ENCODE assay signal across 12 mouse cellular contexts in the genomic region with DNA sequence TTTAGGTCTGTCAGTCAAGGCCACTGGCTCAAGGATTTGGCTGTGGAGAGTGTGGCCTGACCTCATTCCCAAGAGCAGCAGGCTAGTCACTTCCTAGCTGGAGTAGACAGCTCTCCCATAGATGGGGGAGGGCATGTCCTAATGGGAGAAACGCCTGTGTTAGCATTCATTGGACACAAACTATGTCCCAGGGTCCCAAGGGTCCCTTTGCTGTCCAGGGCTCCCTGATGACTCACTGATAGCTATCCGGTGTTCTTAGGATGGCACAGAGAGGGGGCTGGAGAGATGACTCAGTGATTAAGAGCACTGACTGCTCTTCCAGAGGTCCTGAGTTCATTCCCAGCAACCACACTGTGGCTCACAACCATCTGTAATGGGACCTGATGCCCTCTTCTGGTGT. TPM values are rescaled to one million over a fixed set of nuclear protein-coding genes. Genes with fewer than 3 reads are reported as not detected.
DNase-seq lines count a peak whose midpoint lies in the region; ATAC-seq and TF ChIP-seq lines count a peak whose summit lies in the region.
"Had no signal": no experiment of that assay in that cellular context is flagged by ENCODE, and none has a peak within 500 bp of the region (broad histone marks: within the 10 kb centered on the region; RNA-seq: fewer than 3 reads in every experiment).

No protein-coding gene starts in this region.

- 72% methylated on average over 2 of the region's 2 CpGs for WGBS in kidney, postnatal 0 days
- WGBS in limb, embryonic 11.5 days: 84% methylated on average over 2 of the region's 2 CpGs
- 84% methylated on average over 2 of the region's 2 CpGs for WGBS in forebrain, postnatal 0 days
- WGBS in heart, embryonic 10.5 days: 62% methylated on average over 2 of the region's 2 CpGs

- no peak for TF ChIP-seq POLR2A in bone marrow macrophage, adult 2 months (IDR thresholded peaks at IDR 0.05; ENCODE audit: borderline replicate concordance, low read depth, low read length)

- peak overlapping the region; percentile 82 for H3K27ac ChIP-seq in kidney, postnatal 0 days
- 0 out of 2 replicates have a peak overlapping the region, but pooled peaks have one; percentile 30 for H3K27ac ChIP-seq in bone marrow macrophage, adult 2 months (ENCODE audit: insufficient read depth, low read depth, low read length)
- H3K27ac ChIP-seq in limb, embryonic 11.5 days (replicated peaks; ENCODE audit: low read depth, low read length): peak overlapping the region; percentile 97
- H3K27ac ChIP-seq in forebrain, postnatal 0 days (ENCODE audit: low read depth, low read length): no peak overlapping the region
- H3K27ac ChIP-seq in heart, embryonic 10.5 days: no peak overlapping the region

- H3K36me3 ChIP-seq in kidney, postnatal 0 days (ENCODE audit: insufficient read depth, low read length): no peaks in the 10 kb centered on the region
- H3K36me3 ChIP-seq in limb, embryonic 11.5 days (ENCODE audit: control insufficient read depth, insufficient read depth, low read length): no peaks in the 10 kb centered on the region
- H3K36me3 ChIP-seq in forebrain, postnatal 0 days (ENCODE audit: insufficient read depth): peaks cover 3% of the 10 kb centered on the region; the same call in 1 of the 2 replicates
- no peaks in the 10 kb centered on the region for H3K36me3 ChIP-seq in heart, embryonic 10.5 days
- H3K36me3 ChIP-seq: lung, embryonic 15.5 days; midbrain, embryonic 10.5 days had no signal

- H3K4me2 ChIP-seq in kidney, postnatal 0 days (ENCODE audit: low read length): no peak overlapping the region
- no peak overlapping the region for H3K4me2 ChIP-seq in limb, embryonic 11.5 days (ENCODE audit: low read depth, severe bottlenecking)
- no peak overlapping the region for H3K4me2 ChIP-seq in forebrain, postnatal 0 days (ENCODE audit: low read depth)
- H3K4me2 ChIP-seq: lung, embryonic 15.5 days had no signal

- no peaks in the 10 kb centered on the region for H3K9me3 ChIP-seq in kidney, postnatal 0 days (replicated peaks; ENCODE audit: low read length)
- no peaks in the 10 kb centered on the region for H3K9me3 ChIP-seq in limb, embryonic 11.5 days (ENCODE audit: control insufficient read depth, low read length)
- no peaks in the 10 kb centered on the region for H3K9me3 ChIP-seq in forebrain, postnatal 0 days (ENCODE audit: low read length)
- H3K9me3 ChIP-seq in heart, embryonic 10.5 days: no peaks in the 10 kb centered on the region
- H3K9me3 ChIP-seq: lung, embryonic 15.5 days; midbrain, embryonic 10.5 days had no signal

- TF ChIP-seq CTCF in kidney, postnatal 0 days (IDR thresholded peaks at IDR 0.05; ENCODE audit: low read depth): no peak
- no peak for TF ChIP-seq CTCF in bone marrow macrophage, adult 2 months (IDR thresholded peaks at IDR 0.05; ENCODE audit: low read depth, low read length)
- TF ChIP-seq CTCF in forebrain, postnatal 0 days (IDR thresholded peaks at IDR 0.05; ENCODE audit: low read depth): no peak

- ATAC-seq in kidney, postnatal 0 days (replicated peaks; ENCODE audit: low FRiP score, low read depth): no peak
- ATAC-seq in limb, embryonic 11.5 days (ENCODE audit: insufficient number of reproducible peaks, low FRiP score, low TSS enrichment, low read depth): no peak
- no peak for ATAC-seq in forebrain, postnatal 0 days

- H3K4me1 ChIP-seq in kidney, postnatal 0 days (replicated peaks; ENCODE audit: insufficient read depth, low read length): peaks cover 34% of the 10 kb centered on the region
- H3K4me1 ChIP-seq in bone marrow macrophage, adult 2 months (ENCODE audit: control insufficient read depth, insufficient read depth, low read length): peaks cover 20% of the 10 kb centered on the region
- H3K4me1 ChIP-seq in limb, embryonic 11.5 days (ENCODE audit: control insufficient read depth, insufficient read depth, low read length): peaks cover 53% of the 10 kb centered on the region
- H3K4me1 ChIP-seq in forebrain, postnatal 0 days (ENCODE audit: insufficient read depth): peaks cover 8% of the 10 kb centered on the region
- peaks cover 59% of the 10 kb centered on the region for H3K4me1 ChIP-seq in heart, embryonic 10.5 days

- no peak overlapping the region for H3K9ac ChIP-seq in kidney, postnatal 0 days (ENCODE audit: low read depth, low read length)
- no peak overlapping the region for H3K9ac ChIP-seq in limb, embryonic 11.5 days (ENCODE audit: low read length)
- H3K9ac ChIP-seq in forebrain, postnatal 0 days: no peak overlapping the region
- H3K9ac ChIP-seq: lung, embryonic 15.5 days had no signal

- DNase-seq in adrenal gland, adult 2 months: peak; percentile 12
- no peak for DNase-seq in adrenal gland, adult 8-10 months
- DNase-seq in kidney, postnatal 0 days (ENCODE audit: low spot score): no peak
- DNase-seq in kidney, postnatal 25 days: no peak
- no peak for DNase-seq in limb, embryonic 11.5 days (ENCODE audit: low spot score)
- DNase-seq in forebrain, postnatal 0 days: no peak
- no peak for DNase-seq in heart, embryonic 10.5 days (ENCODE audit: low spot score)
- DNase-seq: cerebellum, adult 9-11 months; heart, postnatal 4 days had no signal

- H3K27me3 ChIP-seq in kidney, postnatal 0 days (ENCODE audit: insufficient read depth, low read length): no peaks in the 10 kb centered on the region
- H3K27me3 ChIP-seq in limb, embryonic 11.5 days (ENCODE audit: control insufficient read depth, insufficient read depth, low read length): no peaks in the 10 kb centered on the region
- H3K27me3 ChIP-seq in forebrain, postnatal 0 days (ENCODE audit: insufficient read depth, low read length): no peaks in the 10 kb centered on the region
- H3K27me3 ChIP-seq in heart, embryonic 10.5 days (ENCODE audit: insufficient read depth, poor library complexity, severe bottlenecking): no peaks in the 10 kb centered on the region
- H3K27me3 ChIP-seq: lung, embryonic 15.5 days had no signal

- no peak overlapping the region for H3K4me3 ChIP-seq in kidney, postnatal 0 days (replicated peaks; ENCODE audit: low read depth, low read length)
- no peak overlapping the region for H3K4me3 ChIP-seq in bone marrow macrophage, adult 2 months (ENCODE audit: insufficient read depth, low read length)
- H3K4me3 ChIP-seq in limb, embryonic 11.5 days (ENCODE audit: low read depth, low read length): no peak overlapping the region
- H3K4me3 ChIP-seq in forebrain, postnatal 0 days (ENCODE audit: low read depth, low read length): no peak overlapping the region
- no peak overlapping the region for H3K4me3 ChIP-seq in heart, embryonic 10.5 days
- H3K4me3 ChIP-seq: lung, embryonic 15.5 days; midbrain, embryonic 10.5 days had no signal

RNA-seq across cellular contexts. Expression of gene Faap20, which starts 31.6 kb away (rescaled TPM):
- 10 to 100 TPM; 40.3 to 57.3 TPM for total RNA-seq in adrenal gland, adult 2 months (2021)
- 106 and 127 TPM in 2 replicates for polyA plus RNA-seq in adrenal gland, adult 2 months (2012; rRNA removed)
- total RNA-seq in adrenal gland, adult 8-10 months (2022): 10 to 100 TPM; 57.4 to 70.1 (median 60.8) TPM
- polyA plus RNA-seq in kidney, postnatal 0 days (2015; fragmentation: Nextera tagmentation; extraction: Ambion mirVana): 77.2 and 80.0 TPM in 2 replicates
- polyA plus RNA-seq in bone marrow macrophage, adult 2 months (2012; ENCODE audit: insufficient read depth, insufficient read length, missing spikeins): 27.9 and 28.1 TPM in 2 replicates
- polyA plus RNA-seq in limb, embryonic 11.5 days (2014; fragmentation: Nextera tagmentation; extraction: Ambion mirVana): 103 and 104 TPM in 2 replicates
- total RNA-seq in forebrain, postnatal 0 days (2014; rRNA removed): 48.7 and 51.8 TPM in 2 replicates
- 59.9 and 60.7 TPM in 2 replicates for polyA plus RNA-seq in forebrain, postnatal 0 days (2015; fragmentation: Nextera tagmentation; extraction: Ambion mirVana)
- 77.0 and 87.4 TPM in 2 replicates for polyA plus RNA-seq in heart, embryonic 10.5 days (2016; fragmentation: Nextera tagmentation; extraction: Ambion mirVana)

RNA-seq across cellular contexts. Expression of gene Ski, which starts 58.8 kb away (rescaled TPM):
- 10 to 100 TPM; 59.7 to 63.8 TPM for total RNA-seq in adrenal gland, adult 2 months (2021)
- 83.1 and 103 TPM in 2 replicates for polyA plus RNA-seq in adrenal gland, adult 2 months (2012; rRNA removed)
- total RNA-seq in adrenal gland, adult 8-10 months (2022): 10 to 100 TPM; 64.1 to 85.4 (median 69.1) TPM
- polyA plus RNA-seq in kidney, postnatal 0 days (2015; fragmentation: Nextera tagmentation; extraction: Ambion mirVana): 15.5 TPM in 2 replicates
- 61.1 and 63.9 TPM in 2 replicates for polyA plus RNA-seq in bone marrow macrophage, adult 2 months (2012; ENCODE audit: insufficient read depth, insufficient read length, missing spikeins)
- polyA plus RNA-seq in limb, embryonic 11.5 days (2014; fragmentation: Nextera tagmentation; extraction: Ambion mirVana): 17.7 and 17.8 TPM in 2 replicates
- total RNA-seq in forebrain, postnatal 0 days (2014; rRNA removed): 66.9 and 68.7 TPM in 2 replicates
- 11.7 and 12.2 TPM in 2 replicates for polyA plus RNA-seq in forebrain, postnatal 0 days (2015; fragmentation: Nextera tagmentation; extraction: Ambion mirVana)
- 7.5 and 11.3 TPM in 2 replicates for polyA plus RNA-seq in heart, embryonic 10.5 days (2016; fragmentation: Nextera tagmentation; extraction: Ambion mirVana)

Comparison
In these comparisons a context has a peak if more than half of its experiments do, and no peak if none do; other contexts are left out.
1. H3K27ac ChIP-seq: peak in kidney, postnatal 0 days (single experiment), bone marrow macrophage, adult 2 months (single experiment) and limb, embryonic 11.5 days (single experiment); none in forebrain, postnatal 0 days (single experiment) and heart, embryonic 10.5 days (single experiment).